Mouse (Mus musculus) intestine, embryonic 14.5 days (tissue): ENCODE results near the gene Atp1a3. TPM values are rescaled to one million over a fixed set of nuclear protein-coding genes. Genes with fewer than 3 reads are reported as not detected.

Experiments
- ATAC-seq: fragments of 200-750 bp; cut with Nextera tagmentation; replicated peaks from 2 replicates; pipeline ENCODE4 v1.8.0; 2017; ENCODE audit warnings: low read depth, moderate number of reproducible peaks, moderate TSS enrichment, moderate library complexity; ENCODE audit not compliant: low FRiP score, low TSS enrichment
- DNase-seq: peaks from one replicate; pipeline ENCODE4 v3.0.0-alpha.2; 2018; ENCODE audit warnings: low spot score
- H3K27ac ChIP-seq: fragments of 300-500 bp; sonication (generic); 2 replicates; pipeline ENCODE4 v1.5.1; 2014; ENCODE audit warnings: low read depth, mild to moderate bottlenecking, control low read depth
- H3K27me3 ChIP-seq: fragments of 300-500 bp; sonication (generic); replicated peaks from 2 replicates; pipeline ENCODE4 v1.6.1; 2014; ENCODE audit warnings: low read length, control low read depth; ENCODE audit not compliant: control insufficient read depth, insufficient read depth
- H3K36me3 ChIP-seq: fragments of 300-500 bp; sonication (generic); 2 replicates; pipeline ENCODE4 v1.6.1; 2014; ENCODE audit warnings: low read length, control low read depth; ENCODE audit not compliant: control insufficient read depth, insufficient read depth
- H3K4me1 ChIP-seq: fragments of 300-500 bp; sonication (generic); replicated peaks from 2 replicates; pipeline ENCODE4 v1.6.1; 2014; ENCODE audit warnings: low read length, control low read depth, mixed read lengths; ENCODE audit not compliant: control insufficient read depth, insufficient read depth
- H3K4me2 ChIP-seq: fragments of 300-500 bp; sonication (generic); 2 replicates; pipeline ENCODE4 v1.6.1; 2014; ENCODE audit warnings: low read length
- H3K4me3 ChIP-seq: fragments of 300-500 bp; sonication (generic); 2 replicates; pipeline ENCODE4 v1.5.1; 2014; ENCODE audit warnings: low read depth, low read length, control low read depth, mixed read lengths
- H3K9ac ChIP-seq: fragments of 300-500 bp; sonication (generic); 2 replicates; pipeline ENCODE4 v1.6.1; 2014; ENCODE audit warnings: mild to moderate bottlenecking, low read length
- H3K9me3 ChIP-seq: fragments of 300-500 bp; sonication (generic); 2 replicates; pipeline ENCODE4 v1.6.1; 2016; ENCODE audit warnings: low read length, control low read depth; ENCODE audit not compliant: control insufficient read depth
- WGBS: fragments of 180-500 bp; shearing (Covaris S2); extraction: QIAGEN DNeasy Blood & Tissue Kit; methylation state at CpG from one replicate; pipeline ENCODE4 v1.1.7; 2014; 5-methylcytosine and 5-hydroxymethylcytosine counted together
- microRNA-seq: library from miRNA; unstranded; fragments of <30 nt; microRNA quantifications from one replicate; pipeline ENCODE4, GENCODE M21; 2016
- polyA plus RNA-seq: library from polyadenylated mRNA; unstranded; fragments of >200 nt; fragmentation: Nextera tagmentation; extraction: Ambion mirVana; gene quantifications from 2 replicates; pipeline ENCODE4 v1.2.1, GENCODE M21; 2014

The Atp1a3 gene
- polyA plus RNA-seq, 1 experiment from 2014 or later = 4.1 TPM

DNA sequence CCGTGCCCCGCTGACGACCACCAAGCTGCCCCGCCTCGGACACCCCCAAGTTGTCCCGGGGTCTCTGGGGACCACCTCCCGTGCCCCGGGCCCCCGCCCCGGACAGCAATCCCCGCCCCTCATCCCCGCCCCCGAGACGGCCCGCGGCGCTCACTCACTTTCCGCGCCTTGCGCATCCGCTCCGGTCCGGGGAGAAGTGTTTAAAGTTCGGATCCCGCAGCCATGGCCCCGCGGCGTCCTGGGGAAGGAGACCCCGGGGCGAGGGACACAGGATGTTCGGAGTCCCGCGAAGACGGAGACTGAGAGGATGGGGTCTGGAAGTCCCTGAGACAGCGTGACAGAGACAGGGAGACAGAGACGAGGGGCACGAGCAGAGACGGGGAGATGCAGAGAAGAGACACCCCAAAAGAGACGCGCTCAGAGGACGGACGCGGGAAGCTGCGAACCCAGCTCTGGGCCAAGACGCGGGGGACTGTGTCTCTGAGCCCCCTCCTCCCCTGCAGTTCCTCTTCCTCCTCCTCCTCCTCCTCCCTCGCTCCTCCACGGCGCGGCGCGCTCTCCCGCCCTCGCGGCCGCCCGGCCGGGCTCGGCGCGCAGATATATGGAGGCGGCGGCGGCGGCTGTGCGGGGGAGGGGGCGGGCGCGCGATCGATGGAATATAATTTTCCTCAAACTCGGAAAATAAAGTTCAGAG, 61.4 kb downstream of the Atp1a3 start, which contains the start of gene Gm4881:
Gm4881 (minus strand) TSS at position 238 of the 694 bp plus-strand sequence.
- no peak within 1 kb of the TSS for H3K27ac ChIP-seq
- H3K36me3 ChIP-seq = no peaks in the 10 kb centered on the region
- DNase-seq (no peak), ATAC-seq (no peak)
- H3K9me3 ChIP-seq = no peaks in the 10 kb centered on the region
- H3K4me1 ChIP-seq = no peaks in the 10 kb centered on the region; the same call in 1 of the 2 replicates
- peak within 1 kb of the TSS; percentile 56 for H3K4me2 ChIP-seq
- H3K4me3 ChIP-seq = peak within 1 kb of the TSS; percentile 28
- H3K27me3 ChIP-seq = peaks cover 96% of the 10 kb centered on the region
- 1% methylated on average over 58 of the region's 72 CpGs for WGBS
- no peak within 1 kb of the TSS for H3K9ac ChIP-seq

DNA sequence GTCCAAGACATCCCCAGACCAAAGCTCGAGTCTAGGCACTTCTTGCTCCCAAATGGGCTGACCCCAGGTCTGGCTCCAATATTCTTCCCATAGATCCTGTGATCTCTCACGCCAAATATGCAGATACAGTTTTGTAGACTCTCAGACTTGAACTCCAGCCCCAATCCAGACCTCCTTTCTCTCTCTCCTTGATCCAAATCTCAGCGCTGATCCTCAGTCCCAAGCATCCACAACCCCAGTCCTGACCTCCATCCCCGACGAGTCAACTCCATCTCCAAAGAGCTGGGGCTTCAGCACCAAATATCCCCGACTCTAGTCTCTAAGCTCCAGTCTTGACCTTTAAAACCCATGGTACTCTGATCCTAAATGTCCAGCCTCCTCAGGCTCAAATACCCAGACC, 62.1 kb downstream of the Atp1a3 start:
- ATAC-seq (no peak), DNase-seq (no peak)
- H3K9me3 ChIP-seq = no peaks in the 10 kb centered on the region
- no peak overlapping the region for H3K27ac ChIP-seq
- H3K4me2 ChIP-seq = no peak overlapping the region
- H3K27me3 ChIP-seq = peaks cover 96% of the 10 kb centered on the region
- H3K36me3 ChIP-seq = no peaks in the 10 kb centered on the region
- H3K4me1 ChIP-seq = no peaks in the 10 kb centered on the region; the same call in 1 of the 2 replicates
- WGBS = 6% methylated on average over 6 of the region's 6 CpGs
- no peak overlapping the region for H3K4me3 ChIP-seq
- no peak overlapping the region for H3K9ac ChIP-seq

DNA sequence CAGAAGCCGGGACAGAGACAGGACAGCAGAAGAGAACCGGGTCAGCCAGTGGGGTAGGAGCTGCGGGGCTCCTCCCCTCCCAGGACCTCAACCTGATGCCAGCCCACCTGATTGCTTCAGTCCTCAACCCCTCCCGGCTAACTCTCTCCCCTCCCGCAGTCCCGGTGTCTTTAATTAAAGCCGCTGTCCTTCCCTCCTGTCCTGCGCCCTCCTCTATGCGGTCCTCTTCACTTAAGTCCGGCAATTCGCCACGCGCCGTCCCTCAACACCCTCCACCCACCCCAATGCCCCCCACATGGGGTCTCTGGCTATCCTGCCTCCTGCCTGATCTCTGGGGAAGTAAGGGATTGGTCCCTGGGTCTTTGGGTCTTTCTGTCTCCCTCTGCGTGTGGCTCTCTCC, 74.1 kb downstream of the Atp1a3 start:
- no peak overlapping the region for H3K4me3 ChIP-seq
- no peaks in the 10 kb centered on the region; the same call in 1 of the 2 replicates for H3K4me1 ChIP-seq
- no peak for ATAC-seq
- peaks cover 11% of the 10 kb centered on the region for H3K36me3 ChIP-seq
- H3K9me3 ChIP-seq = no peaks in the 10 kb centered on the region
- no peak overlapping the region for H3K27ac ChIP-seq
- DNase-seq = no peak
- peaks cover 81% of the 10 kb centered on the region for H3K27me3 ChIP-seq
- WGBS = 0% methylated on average over 14 of the region's 15 CpGs
- no peak overlapping the region for H3K9ac ChIP-seq
- H3K4me2 ChIP-seq = no peak overlapping the region

DNA sequence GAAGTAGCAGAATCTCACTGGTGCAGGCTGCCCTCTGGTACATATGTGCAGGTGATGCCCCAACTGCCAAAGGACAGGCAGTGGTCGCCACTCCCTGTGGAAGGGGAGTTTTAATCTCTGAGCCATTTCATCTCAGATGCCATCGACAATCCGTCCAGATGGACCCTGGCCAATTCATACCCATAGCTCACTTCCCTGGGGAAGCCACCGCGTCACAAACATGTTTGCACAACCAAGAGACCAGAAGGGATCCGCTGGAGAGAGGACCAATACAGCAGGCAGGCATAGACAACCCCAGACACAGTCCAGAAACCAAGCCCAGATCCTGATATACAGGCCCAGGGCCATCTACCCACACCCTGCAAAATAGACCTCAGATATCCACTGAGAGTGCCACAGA, 75.3 kb downstream of the Atp1a3 start:
- no peaks in the 10 kb centered on the region; the same call in 1 of the 2 replicates for H3K4me1 ChIP-seq
- peaks cover 69% of the 10 kb centered on the region for H3K27me3 ChIP-seq
- peaks cover 22% of the 10 kb centered on the region for H3K36me3 ChIP-seq
- no peak overlapping the region for H3K9ac ChIP-seq
- no peak overlapping the region for H3K4me3 ChIP-seq
- 61% methylated on average over 6 of the region's 6 CpGs for WGBS
- H3K27ac ChIP-seq = no peak overlapping the region
- ATAC-seq = no peak
- no peak for DNase-seq
- H3K9me3 ChIP-seq = no peaks in the 10 kb centered on the region
- no peak overlapping the region for H3K4me2 ChIP-seq

Small RNAs within 50 kb of the gene (microRNA-seq; reads per million reads assigned to microRNA genes)
- gene Mir7046 (0.68 reads per million), gene Mir7047 (not detected)

Other genes starting within 250 kb of the Atp1a3 start
- 0.11 and 0.50 TPM in 2 replicates for gene Cd177, start 245.6 kb downstream of the Atp1a3 start, polyA plus RNA-seq
- gene Ceacam10, start 228.8 kb downstream of the Atp1a3 start, polyA plus RNA-seq = not detected in 2 replicates
- gene Gm9844, start 143.7 kb downstream of the Atp1a3 start, polyA plus RNA-seq = 14.2 and 16.7 TPM in 2 replicates
- not detected in 2 replicates for gene Lypd4, start 136.0 kb downstream of the Atp1a3 start, polyA plus RNA-seq
- not detected in 2 replicates for gene Dmrtc2, start 135.9 kb downstream of the Atp1a3 start, polyA plus RNA-seq
- 3,468 and 3,555 TPM in 2 replicates for gene Rps19, start 121.6 kb downstream of the Atp1a3 start, polyA plus RNA-seq
- 0.28 and 0.32 TPM in 2 replicates for gene Cd79a, start 108.6 kb downstream of the Atp1a3 start, polyA plus RNA-seq
- gene Arhgef1, start 103.0 kb downstream of the Atp1a3 start, polyA plus RNA-seq = 80.6 and 85.3 TPM in 2 replicates
- gene Gm4881, start 61.5 kb downstream of the Atp1a3 start, polyA plus RNA-seq = not detected in 2 replicates
- gene Rabac1, start 33.2 kb downstream of the Atp1a3 start, polyA plus RNA-seq = 164 TPM in 2 replicates
- gene Grik5, start 66.4 kb upstream of the Atp1a3 start, polyA plus RNA-seq = 7.0 and 8.8 TPM in 2 replicates
- 21.9 and 24.8 TPM in 2 replicates for gene Zfp574, start 66.6 kb upstream of the Atp1a3 start, polyA plus RNA-seq
- gene Pou2f2, start 173.8 kb upstream of the Atp1a3 start, polyA plus RNA-seq = 2.1 and 2.2 TPM in 2 replicates
- gene Dedd2, start 214.7 kb upstream of the Atp1a3 start, polyA plus RNA-seq = 8.0 and 9.0 TPM in 2 replicates
- 3.9 and 4.2 TPM in 2 replicates for gene Zfp526, start 215.5 kb upstream of the Atp1a3 start, polyA plus RNA-seq
- 13.2 and 13.6 TPM in 2 replicates for gene Gsk3a, start 231.9 kb upstream of the Atp1a3 start, polyA plus RNA-seq
- gene Erf, start 244.8 kb upstream of the Atp1a3 start, polyA plus RNA-seq = 19.9 and 22.0 TPM in 2 replicates